Mouse (Mus musculus): ENCODE measurements around the gene Gm10295. TPM values are rescaled to one million over a fixed set of nuclear protein-coding genes. Genes with fewer than 3 reads are reported as not detected.

Gene Gm10295
- total RNA-seq, 1 experiment = not detected

DNA sequence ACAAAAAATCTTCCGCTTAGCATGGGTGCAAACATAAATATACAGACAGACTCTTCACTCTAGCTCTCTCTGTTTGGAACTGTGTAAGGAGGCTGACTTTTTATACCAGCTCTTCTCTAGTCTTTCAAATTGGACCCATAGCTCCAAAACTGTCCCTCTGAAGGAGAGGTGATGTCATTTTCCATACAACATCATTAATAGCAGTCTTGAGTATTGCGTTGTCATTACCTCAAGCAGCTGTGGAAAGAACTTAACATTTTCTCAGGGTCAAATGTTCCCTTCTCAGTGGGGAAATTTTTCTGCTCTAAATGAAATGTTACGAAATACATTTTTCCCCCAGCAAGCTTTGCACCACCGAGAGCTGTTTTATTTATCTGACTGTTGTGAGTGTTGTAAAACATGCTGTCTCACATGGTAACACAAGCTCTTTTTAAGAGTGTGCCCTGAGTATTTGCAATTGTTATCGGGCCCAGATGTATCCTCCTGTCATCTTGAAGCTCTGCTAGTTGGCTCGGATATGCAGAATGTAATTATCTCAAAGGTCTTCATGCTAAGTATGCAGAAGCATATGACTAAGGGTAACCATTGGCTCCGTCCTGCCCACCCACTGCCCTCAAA, 38.0 kb downstream of the Gm10295 start:
- no peak for DNase-seq (ENCODE audit: low read depth, low spot score)
- TF ChIP-seq HCFC1 (IDR thresholded peaks at IDR 0.05; ENCODE audit: borderline replicate concordance, insufficient read depth, low read length) (no peak), ZC3H11A (IDR thresholded peaks at IDR 0.05; ENCODE audit: borderline replicate concordance, low read depth, low read length) (no peak), CHD2 (IDR thresholded peaks at IDR 0.05; ENCODE audit: low read depth, low read length) (no peak), MAFK (IDR thresholded peaks at IDR 0.05; ENCODE audit: insufficient read depth, low read depth, low read length) (no peak), ZNF384 (IDR thresholded peaks at IDR 0.05; ENCODE audit: low read depth, low read length) (no peak)
- H3K4me1 ChIP-seq (ENCODE audit: control insufficient read depth in 2 of 2, insufficient read depth in 2 of 2, low read length in 2 of 2, poor library complexity in 1 of 2) = no peaks in the 10 kb centered on the region
- H3K36me3 ChIP-seq (ENCODE audit: control insufficient read depth, insufficient read depth, low read length, poor library complexity, severe bottlenecking) = no peaks in the 10 kb centered on the region
- no peak overlapping the region for H3K9ac ChIP-seq (ENCODE audit: insufficient read depth, low read depth, low read length, poor library complexity, severe bottlenecking)
- in situ Hi-C loops (cut with MboI; ENCODE audit: low sequenced_read_pairs in 2 of 2, unreplicated experiment in 2 of 2) = no loop called here
- no peak overlapping the region for H3K4me3 ChIP-seq (ENCODE audit: insufficient read depth in 1 of 2, low read depth in 1 of 2, low read length in 2 of 2, poor library complexity in 1 of 2, severe bottlenecking in 1 of 2)
- no peaks in the 10 kb centered on the region for H3K9me3 ChIP-seq (ENCODE audit: control insufficient read depth, insufficient read depth, low read depth, low read length)
- no peak overlapping the region for H3K27ac ChIP-seq (ENCODE audit: insufficient read depth, low read depth, low read length, poor library complexity, severe bottlenecking)

DNA sequence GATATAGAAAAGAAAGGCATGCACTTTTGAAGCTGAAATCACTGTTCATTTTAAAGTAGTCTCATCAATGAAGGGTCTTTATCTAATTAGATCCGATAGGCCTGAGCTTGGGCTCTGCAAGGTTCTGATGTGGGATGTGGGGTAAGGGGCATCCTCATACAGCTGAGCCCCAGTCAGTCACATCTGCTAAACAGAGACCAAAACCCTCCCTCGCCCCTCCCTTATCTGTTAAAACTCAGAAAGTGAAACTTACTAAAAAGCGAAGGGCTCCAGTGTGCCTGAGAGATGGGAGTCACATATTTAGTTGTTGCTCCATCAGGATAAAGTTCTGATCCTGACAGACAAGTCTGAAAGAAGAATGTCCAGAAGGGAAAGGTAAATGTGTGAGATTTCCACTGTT, 38.9 kb downstream of the Gm10295 start:
- Histone ChIP-seq H3K4me3 (ENCODE audit: insufficient read depth in 1 of 2, low read depth in 1 of 2, low read length in 2 of 2, poor library complexity in 1 of 2, severe bottlenecking in 1 of 2) (no peak overlapping the region), H3K9ac (ENCODE audit: insufficient read depth, low read depth, low read length, poor library complexity, severe bottlenecking) (no peak overlapping the region), H3K9me3 (ENCODE audit: control insufficient read depth, insufficient read depth, low read depth, low read length) (no peaks in the 10 kb centered on the region), H3K4me1 (ENCODE audit: control insufficient read depth in 2 of 2, insufficient read depth in 2 of 2, low read length in 2 of 2, poor library complexity in 1 of 2) (no peaks in the 10 kb centered on the region), H3K27ac (ENCODE audit: insufficient read depth, low read depth, low read length, poor library complexity, severe bottlenecking) (no peak overlapping the region), H3K36me3 (ENCODE audit: control insufficient read depth, insufficient read depth, low read length, poor library complexity, severe bottlenecking) (no peaks in the 10 kb centered on the region)
- in situ Hi-C loops (cut with MboI; ENCODE audit: low sequenced_read_pairs in 2 of 2, unreplicated experiment in 2 of 2) = no loop called here
- no peak for DNase-seq (ENCODE audit: low read depth, low spot score)
- TF ChIP-seq CHD2 (IDR thresholded peaks at IDR 0.05; ENCODE audit: low read depth, low read length) (no peak), MAFK (IDR thresholded peaks at IDR 0.05; ENCODE audit: insufficient read depth, low read depth, low read length) (no peak)

GRCm38 (mm10) chr7:71311411-71311810, 39.9 kb downstream of the Gm10295 start:
- Histone ChIP-seq H3K4me3 (ENCODE audit: insufficient read depth in 1 of 2, low read depth in 1 of 2, low read length in 2 of 2, poor library complexity in 1 of 2, severe bottlenecking in 1 of 2) (no peak overlapping the region), H3K9me3 (ENCODE audit: control insufficient read depth, insufficient read depth, low read depth, low read length) (no peaks in the 10 kb centered on the region), H3K27ac (ENCODE audit: insufficient read depth, low read depth, low read length, poor library complexity, severe bottlenecking) (no peak overlapping the region), H3K4me1 (ENCODE audit: control insufficient read depth in 2 of 2, insufficient read depth in 2 of 2, low read length in 2 of 2, poor library complexity in 1 of 2) (no peaks in the 10 kb centered on the region), H3K36me3 (ENCODE audit: control insufficient read depth, insufficient read depth, low read length, poor library complexity, severe bottlenecking) (no peaks in the 10 kb centered on the region), H3K9ac (ENCODE audit: insufficient read depth, low read depth, low read length, poor library complexity, severe bottlenecking) (no peak overlapping the region)
- in situ Hi-C loops (cut with MboI; ENCODE audit: low sequenced_read_pairs in 2 of 2, unreplicated experiment in 2 of 2) = no loop called here
- TF ChIP-seq MAFK (IDR thresholded peaks at IDR 0.05; ENCODE audit: insufficient read depth, low read depth, low read length) (no peak), CHD2 (IDR thresholded peaks at IDR 0.05; ENCODE audit: low read depth, low read length) (no peak), HCFC1 (IDR thresholded peaks at IDR 0.05; ENCODE audit: borderline replicate concordance, insufficient read depth, low read length) (no peak), ZNF384 (IDR thresholded peaks at IDR 0.05; ENCODE audit: low read depth, low read length) (no peak), ZC3H11A (IDR thresholded peaks at IDR 0.05; ENCODE audit: borderline replicate concordance, low read depth, low read length) (no peak)
- DNase-seq (ENCODE audit: low read depth, low spot score) = no peak

GRCm38 (mm10) chr7:71308051-71308450, 43.2 kb downstream of the Gm10295 start:
- H3K4me3 ChIP-seq (ENCODE audit: insufficient read depth in 1 of 2, low read depth in 1 of 2, low read length in 2 of 2, poor library complexity in 1 of 2, severe bottlenecking in 1 of 2) = no peak overlapping the region
- TF ChIP-seq HCFC1 (IDR thresholded peaks at IDR 0.05; ENCODE audit: borderline replicate concordance, insufficient read depth, low read length) (no peak), ZC3H11A (IDR thresholded peaks at IDR 0.05; ENCODE audit: borderline replicate concordance, low read depth, low read length) (no peak), CHD2 (IDR thresholded peaks at IDR 0.05; ENCODE audit: low read depth, low read length) (no peak), ZNF384 (IDR thresholded peaks at IDR 0.05; ENCODE audit: low read depth, low read length) (no peak), MAFK (IDR thresholded peaks at IDR 0.05; ENCODE audit: insufficient read depth, low read depth, low read length) (no peak)
- no peak for DNase-seq (ENCODE audit: low read depth, low spot score)
- in situ Hi-C loops (cut with MboI; ENCODE audit: low sequenced_read_pairs in 2 of 2, unreplicated experiment in 2 of 2) = no loop called here
- H3K9me3 ChIP-seq (ENCODE audit: control insufficient read depth, insufficient read depth, low read depth, low read length) = no peaks in the 10 kb centered on the region
- H3K4me1 ChIP-seq (ENCODE audit: control insufficient read depth in 2 of 2, insufficient read depth in 2 of 2, low read length in 2 of 2, poor library complexity in 1 of 2) = no peaks in the 10 kb centered on the region
- no peaks in the 10 kb centered on the region for H3K36me3 ChIP-seq (ENCODE audit: control insufficient read depth, insufficient read depth, low read length, poor library complexity, severe bottlenecking)
- no peak overlapping the region for H3K9ac ChIP-seq (ENCODE audit: insufficient read depth, low read depth, low read length, poor library complexity, severe bottlenecking)
- no peak overlapping the region for H3K27ac ChIP-seq (ENCODE audit: insufficient read depth, low read depth, low read length, poor library complexity, severe bottlenecking)

DNA sequence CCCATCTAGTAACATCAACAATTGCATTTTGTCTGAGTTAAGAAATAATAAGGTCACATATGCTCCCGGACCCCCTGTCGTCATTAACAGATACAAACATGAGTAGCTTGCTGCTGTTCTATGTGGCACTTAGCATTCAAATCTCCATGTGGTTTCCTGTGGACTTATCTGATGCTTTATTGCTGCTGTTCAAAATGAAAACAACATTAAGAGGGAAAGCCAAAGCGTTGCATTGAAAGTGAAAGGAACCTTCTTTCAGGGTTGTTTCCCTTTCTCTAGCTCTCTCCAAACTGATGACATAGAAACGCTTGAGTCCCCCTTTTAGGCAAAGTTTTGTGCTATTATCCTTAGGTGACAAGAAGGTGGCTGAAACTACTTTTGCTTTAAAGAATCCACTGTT, 48.6 kb downstream of the Gm10295 start:
- Histone ChIP-seq H3K36me3 (ENCODE audit: control insufficient read depth, insufficient read depth, low read length, poor library complexity, severe bottlenecking) (no peaks in the 10 kb centered on the region), H3K27ac (ENCODE audit: insufficient read depth, low read depth, low read length, poor library complexity, severe bottlenecking) (no peak overlapping the region), H3K9me3 (ENCODE audit: control insufficient read depth, insufficient read depth, low read depth, low read length) (no peaks in the 10 kb centered on the region), H3K9ac (ENCODE audit: insufficient read depth, low read depth, low read length, poor library complexity, severe bottlenecking) (no peak overlapping the region), H3K4me3 (ENCODE audit: insufficient read depth in 1 of 2, low read depth in 1 of 2, low read length in 2 of 2, poor library complexity in 1 of 2, severe bottlenecking in 1 of 2) (no peak overlapping the region), H3K4me1 (ENCODE audit: control insufficient read depth in 2 of 2, insufficient read depth in 2 of 2, low read length in 2 of 2, poor library complexity in 1 of 2) (no peaks in the 10 kb centered on the region)
- in situ Hi-C loops (cut with MboI; ENCODE audit: low sequenced_read_pairs in 2 of 2, unreplicated experiment in 2 of 2) = no loop called here
- no peak for DNase-seq (ENCODE audit: low read depth, low spot score)
- no peak for TF ChIP-seq ZNF384 (IDR thresholded peaks at IDR 0.05; ENCODE audit: low read depth, low read length)

Measured in ES-E14 (cell line).